Mouse (Mus musculus) left cerebral cortex, postnatal 36 days (tissue): ENCODE measurements around the gene Ubb. TPM values are rescaled to one million over a fixed set of nuclear protein-coding genes. Genes with fewer than 3 reads are reported as not detected.

Source experiments
- DNase-seq, 2 experiments: peaks; one replicate each; pipeline ENCODE4 v3.0.0; 2021 to 2022; ENCODE audit warnings: low spot score in 2 of 2, mixed read lengths in 1 of 2
- intact Hi-C: fragments of 180-260 bp; cut with DNase I; formaldehyde crosslinking; loops from one replicate; pipeline ENCODE4 v1.15.1; 2025
- total RNA-seq, 2 experiments: library from RNA; stranded (reverse); gene quantifications; 2 replicates each; pipeline ENCODE4 v1.2.3; 2021

Ubb gene
- total RNA-seq, 2 experiments from 2014 or later: 1,698 to 1,876 TPM

- intact Hi-C loops: loop anchor here (5.0 kb wide), 1 partner anchor 38 kb away; the partner anchor contains the start of gene Cenpv
- peak; percentile 79 to 87 for DNase-seq
Measured at GRCm38 (mm10) chr11:62575297-62575658, 24.3 kb downstream of the Ubb start.

- intact Hi-C loops: loop anchor here (2.0 to 5.0 kb wide), 2 partner anchors 25 to 39 kb away; partner anchors contain the start of genes Cenpv and Ubb
- DNase-seq: peak; percentile 68 to 73
Measured at GRCm38 (mm10) chr11:62575659-62576438, 24.9 kb downstream of the Ubb start.

GRCm38 (mm10) chr11:62576530-62577152, 25.7 kb downstream of the Ubb start:
- DNase-seq: peak; percentile 41 to 57
- intact Hi-C loops: loop anchor here (2.0 to 5.0 kb wide), 2 partner anchors 26 to 39 kb away; partner anchors contain the start of genes Cenpv and Ubb

GRCm38 (mm10) chr11:62583031-62583430, 32.1 kb downstream of the Ubb start:
- intact Hi-C loops: no loop called here

GRCm38 (mm10) chr11:62584671-62585206, 33.8 kb downstream of the Ubb start:
- no peak for DNase-seq
- intact Hi-C loops: no loop called here

More at GRCm38 (mm10) chr11:62583031-62583430, 32.1 kb downstream of the Ubb start:
- DNase-seq: no peak

- intact Hi-C loops: no loop called here
- no peak for DNase-seq
Measured at GRCm38 (mm10) chr11:62587034-62587433, 36.1 kb downstream of the Ubb start.

- intact Hi-C loops: no loop called here
Measured at GRCm38 (mm10) chr11:62589391-62589790, 38.4 kb downstream of the Ubb start.

GRCm38 (mm10) chr11:62591026-62591425, 40.1 kb downstream of the Ubb start:
- intact Hi-C loops: no loop called here
- no peak for DNase-seq

More at GRCm38 (mm10) chr11:62589391-62589790, 38.4 kb downstream of the Ubb start:
- no peak for DNase-seq

GRCm38 (mm10) chr11:62591904-62592575, 41.1 kb downstream of the Ubb start:
- intact Hi-C loops: no loop called here
- DNase-seq: no peak

- intact Hi-C loops: no loop called here
Measured at GRCm38 (mm10) chr11:62598571-62598970, 47.6 kb downstream of the Ubb start.

GRCm38 (mm10) chr11:62601732-62602618, 51.0 kb downstream of the Ubb start:
- intact Hi-C loops: loop anchor here (1.0 kb wide), 1 partner anchor 51 kb away; the partner anchor contains the start of gene Ubb
- no peak for DNase-seq

More at GRCm38 (mm10) chr11:62598571-62598970, 47.6 kb downstream of the Ubb start:
- no peak for DNase-seq

Other genes starting within 250 kb of the Ubb start
- gene Pigl, start 92.7 kb upstream of the Ubb start, total RNA-seq: 1 to 10 TPM; 5.5 to 6.4 TPM
- gene Ncor1, start 92.6 kb upstream of the Ubb start, total RNA-seq: 100 to 1,000 TPM; 237 to 292 TPM
- gene Cenpv, start 11.9 kb upstream of the Ubb start, total RNA-seq: 10 to 100 TPM; 38.7 to 47.9 TPM
- 10 to 100 TPM; 17.5 to 19.2 TPM for gene Trpv2, start 23.3 kb downstream of the Ubb start, total RNA-seq
- 10 to 100 TPM; 18.7 to 21.8 TPM for gene Lrrc75a, start 97.4 kb downstream of the Ubb start, total RNA-seq
- 10 to 100 TPM; 20.2 to 27.0 TPM for gene Mmgt2, start 97.5 kb downstream of the Ubb start, total RNA-seq
- gene Zfp287, start 180.7 kb downstream of the Ubb start, total RNA-seq: 10 to 100 TPM; 14.0 to 19.1 TPM
- not detected for gene Gm10428, start 201.9 kb downstream of the Ubb start, total RNA-seq
- gene Zfp286, start 238.3 kb downstream of the Ubb start, total RNA-seq: 10 to 100 TPM; 19.8 to 27.2 TPM